Mouse (Mus musculus) MEL (cell line): Measurements from ENCODE around the gene Cx3cl1.

Source experiments
- E2F4 ChIP-seq: IDR thresholded peaks from 2 replicates; pipeline ENCODE4 v1.6.1; 2011; ENCODE audit warnings: low read depth, low read length, improper control_type of control experiment, borderline replicate concordance
- EP300 ChIP-seq, 2 experiments: IDR thresholded peaks; 2 replicates each; pipeline ENCODE4 v1.6.1; 2011; ENCODE audit warnings: improper control_type of control experiment in 2 of 2, low read length in 2 of 2, low read depth in 1 of 2, mild to moderate bottlenecking in 1 of 2
- MAX ChIP-seq: IDR thresholded peaks from 2 replicates; pipeline ENCODE4 v1.6.1; 2011; ENCODE audit warnings: low read length, improper control_type of control experiment
- MXI1 ChIP-seq: IDR thresholded peaks from 2 replicates; pipeline ENCODE4 v1.6.1; 2011; ENCODE audit warnings: mild to moderate bottlenecking, low read depth, low read length, improper control_type of control experiment
- NRF1 ChIP-seq: IDR thresholded peaks from 2 replicates; pipeline ENCODE4 v1.6.1; 2014; ENCODE audit warnings: low read depth, mild to moderate bottlenecking, inconsistent platforms, low read length, improper control_type of control experiment, moderate library complexity; ENCODE audit not compliant: poor library complexity, insufficient read depth, severe bottlenecking
- POLR2AphosphoS2 ChIP-seq: IDR thresholded peaks from 2 replicates; pipeline ENCODE4 v1.6.1; 2011; ENCODE audit warnings: low read length, improper control_type of control experiment
- RCOR1 ChIP-seq: IDR thresholded peaks from 2 replicates; pipeline ENCODE4 v1.6.1; 2012; ENCODE audit warnings: low read depth, mild to moderate bottlenecking, inconsistent platforms, low read length, improper control_type of control experiment
- TCF12 ChIP-seq: IDR thresholded peaks from 2 replicates; pipeline ENCODE4 v1.6.1; 2014; ENCODE audit warnings: low read depth, mild to moderate bottlenecking, inconsistent platforms, low read length, improper control_type of control experiment, moderate library complexity
- USF2 ChIP-seq, 2 experiments: IDR thresholded peaks; 2 replicates each; pipeline ENCODE4 v1.6.1; 2011 to 2012; ENCODE audit warnings: improper control_type of control experiment in 2 of 2, low read length in 2 of 2, borderline replicate concordance in 1 of 2, inconsistent platforms in 1 of 2, low read depth in 1 of 2, mild to moderate bottlenecking in 1 of 2; ENCODE audit not compliant: insufficient read depth in 1 of 2
- ZMIZ1 ChIP-seq: IDR thresholded peaks from 2 replicates; pipeline ENCODE4 v1.6.1; 2012; ENCODE audit warnings: low read depth, mild to moderate bottlenecking, inconsistent platforms, low read length, improper control_type of control experiment, moderate library complexity

- TF ChIP-seq TCF12, result no peak
- TF ChIP-seq EP300 (IDR thresholded peaks at IDR 0.05; ENCODE audit: low read depth in 1 of 2, low read length in 2 of 2), result no peak
- TF ChIP-seq E2F4, result no peak
- TF ChIP-seq ZMIZ1, result no peak
- no peak for TF ChIP-seq NRF1
- TF ChIP-seq USF2 (IDR thresholded peaks at IDR 0.05; ENCODE audit: borderline replicate concordance in 1 of 2, insufficient read depth in 1 of 2, low read depth in 1 of 2, low read length in 2 of 2), result no peak
- TF ChIP-seq MXI1, result no peak
- no peak for TF ChIP-seq MAX
- no peak for TF ChIP-seq RCOR1
- no peak for TF ChIP-seq POLR2AphosphoS2
Observed at GRCm38 (mm10) chr8:94754486-94754885, 17.3 kb upstream of the Cx3cl1 start.
